Mouse (Mus musculus) ES-Bruce4 (cell line): Measurements from ENCODE around the gene Gm45208. TPM values are rescaled to one million over a fixed set of nuclear protein-coding genes. Genes with fewer than 3 reads are reported as not detected.

Experiments
- H3K27ac ChIP-seq: 2 replicates; pipeline ENCODE4 v1.5.1; 2012; ENCODE audit warnings: low read length, inconsistent platforms; ENCODE audit not compliant: insufficient read depth
- H3K27me3 ChIP-seq: 2 replicates; pipeline ENCODE4 v1.6.1; 2012; ENCODE audit warnings: mild to moderate bottlenecking, low read length, inconsistent platforms; ENCODE audit not compliant: control insufficient read depth, poor library complexity, insufficient read depth, severe bottlenecking
- H3K36me3 ChIP-seq: 2 replicates; pipeline ENCODE4 v1.6.1; 2012; ENCODE audit warnings: inconsistent platforms, mild to moderate bottlenecking, low read length, moderate library complexity; ENCODE audit not compliant: control insufficient read depth, poor library complexity, insufficient read depth, severe bottlenecking
- H3K4me1 ChIP-seq: one replicate; pipeline ENCODE4 v1.8.1; 2011; ENCODE audit warnings: low read length; ENCODE audit not compliant: control insufficient read depth, insufficient read depth
- H3K4me3 ChIP-seq: 2 replicates; pipeline ENCODE4 v1.5.1; 2011; ENCODE audit warnings: low read depth, mild to moderate bottlenecking, low read length
- H3K9ac ChIP-seq: 2 replicates; pipeline ENCODE4 v1.6.1; 2012; ENCODE audit warnings: low read depth, mild to moderate bottlenecking, inconsistent platforms; ENCODE audit not compliant: poor library complexity, severe bottlenecking
- H3K9me3 ChIP-seq: replicated peaks from 2 replicates; pipeline ENCODE4 v1.6.1; 2012; ENCODE audit warnings: mild to moderate bottlenecking, low read length, inconsistent platforms; ENCODE audit not compliant: control insufficient read depth, poor library complexity, insufficient read depth, severe bottlenecking
- CTCF ChIP-seq: IDR thresholded peaks from one replicate; pipeline ENCODE4 v1.8.1; 2011; ENCODE audit warnings: low read depth, low read length
- EP300 ChIP-seq: IDR thresholded peaks from 2 replicates; pipeline ENCODE4 v1.6.1; 2011; ENCODE audit warnings: low read depth, low read length; ENCODE audit not compliant: insufficient read depth
- POLR2A ChIP-seq: IDR thresholded peaks from one replicate; pipeline ENCODE4 v1.8.1; 2011; ENCODE audit warnings: low read length; ENCODE audit not compliant: insufficient read depth
- polyA plus RNA-seq: library from polyadenylated mRNA; stranded (reverse); fragments of >200 nt; gene quantifications from 2 replicates; pipeline ENCODE4 v1.2.4, GENCODE M21; 2011; ENCODE audit warnings: low read depth; ENCODE audit not compliant: missing spikeins, insufficient read depth, insufficient read length

The Gm45208 gene
- polyA plus RNA-seq, 1 experiment, result not detected

DNA sequence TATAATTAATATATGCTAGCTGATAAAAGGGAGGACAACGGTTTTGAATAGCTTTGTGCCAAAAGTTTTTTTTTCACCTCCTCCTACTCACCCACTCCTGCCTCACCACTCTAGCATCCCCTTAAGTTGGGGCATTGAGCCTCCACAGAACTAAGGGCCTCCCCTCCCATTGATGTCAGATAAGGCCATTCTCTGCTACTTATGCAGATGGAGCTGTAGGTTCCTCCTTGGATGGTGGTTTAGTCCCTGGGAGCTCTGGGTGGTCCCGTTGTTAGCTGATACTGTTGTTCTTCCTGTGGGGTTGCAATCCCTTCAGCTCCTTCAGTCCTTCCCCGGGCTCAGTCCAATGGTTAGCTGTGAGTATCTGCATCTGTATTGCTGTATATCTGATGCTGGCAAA lies 57.2 kb downstream of the Gm45208 start:
- Histone ChIP-seq H3K4me1 (peaks cover 2% of the 10 kb centered on the region), H3K36me3 (0 out of 2 replicates have a peak, but pooled peaks cover 2% of the 10 kb centered on the region), H3K27ac (no peak overlapping the region), H3K9ac (no peak overlapping the region), H3K27me3 (no peaks in the 10 kb centered on the region), H3K9me3 (no peaks in the 10 kb centered on the region), H3K4me3 (no peak overlapping the region)
- TF ChIP-seq POLR2A, result no peak
- no peak for TF ChIP-seq EP300
- TF ChIP-seq CTCF, result no peak

Other genes starting within 250 kb of the Gm45208 start
- not detected in 2 replicates for gene Foxp3, start 148.6 kb upstream of the Gm45208 start, polyA plus RNA-seq
- 7.0 and 11.5 TPM in 2 replicates for gene Ppp1r3f, start 148.0 kb upstream of the Gm45208 start, polyA plus RNA-seq
- gene Ccdc22, start 116.7 kb upstream of the Gm45208 start, polyA plus RNA-seq, result 12.1 and 13.1 TPM in 2 replicates
- 0.14 and 0.16 TPM in 2 replicates for gene Cacna1f, start 115.2 kb upstream of the Gm45208 start, polyA plus RNA-seq
- 5.3 and 5.9 TPM in 2 replicates for gene Syp, start 83.8 kb upstream of the Gm45208 start, polyA plus RNA-seq
- 5.8 and 6.1 TPM in 2 replicates for gene Prickle3, start 65.0 kb upstream of the Gm45208 start, polyA plus RNA-seq
- gene Plp2, start 50.9 kb upstream of the Gm45208 start, polyA plus RNA-seq, result 239 and 246 TPM in 2 replicates
- not detected in 2 replicates for gene Magix, start 41.0 kb upstream of the Gm45208 start, polyA plus RNA-seq
- gene Gpkow, start 25.1 kb upstream of the Gm45208 start, polyA plus RNA-seq, result 14.7 and 17.1 TPM in 2 replicates
- gene Wdr45, start 7.9 kb upstream of the Gm45208 start, polyA plus RNA-seq, result 44.6 and 56.8 TPM in 2 replicates
- gene Praf2, start 6.2 kb downstream of the Gm45208 start, polyA plus RNA-seq, result 53.8 and 67.7 TPM in 2 replicates
- 20.4 and 28.9 TPM in 2 replicates for gene Ccdc120, start 28.7 kb downstream of the Gm45208 start, polyA plus RNA-seq
- 65.8 and 81.6 TPM in 2 replicates for gene Tfe3, start 40.3 kb downstream of the Gm45208 start, polyA plus RNA-seq
- gene Gripap1, start 67.5 kb downstream of the Gm45208 start, polyA plus RNA-seq, result 18.5 and 19.2 TPM in 2 replicates
- 8.3 and 8.6 TPM in 2 replicates for gene Kcnd1, start 100.0 kb downstream of the Gm45208 start, polyA plus RNA-seq
- gene Otud5, start 119.1 kb downstream of the Gm45208 start, polyA plus RNA-seq, result 85.0 and 90.6 TPM in 2 replicates
- gene Pim2, start 156.0 kb downstream of the Gm45208 start, polyA plus RNA-seq, result 29.8 and 31.2 TPM in 2 replicates
- gene Slc35a2, start 161.8 kb downstream of the Gm45208 start, polyA plus RNA-seq, result 25.6 and 31.4 TPM in 2 replicates
- gene Pqbp1, start 177.0 kb downstream of the Gm45208 start, polyA plus RNA-seq, result 83.3 and 87.9 TPM in 2 replicates
- gene Timm17b, start 177.1 kb downstream of the Gm45208 start, polyA plus RNA-seq, result 41.6 and 44.9 TPM in 2 replicates
- gene Gm10491, start 185.6 kb downstream of the Gm45208 start, polyA plus RNA-seq, result not detected in 2 replicates
- not detected in 2 replicates for gene Gm10490, start 187.3 kb downstream of the Gm45208 start, polyA plus RNA-seq
- 12.3 and 16.9 TPM in 2 replicates for gene Pcsk1n, start 197.6 kb downstream of the Gm45208 start, polyA plus RNA-seq
- gene Eras, start 206.4 kb downstream of the Gm45208 start, polyA plus RNA-seq, result 31.2 and 31.7 TPM in 2 replicates
- 85.6 and 101 TPM in 2 replicates for gene Hdac6, start 225.6 kb downstream of the Gm45208 start, polyA plus RNA-seq